Mouse (Mus musculus) cortical plate, adult 2 months (tissue): ENCODE results near the gene Eif3l.

Experiments used
- CTCF ChIP-seq: fragments of 200-500 bp; IDR thresholded peaks from 2 replicates; pipeline ENCODE4 v1.5.1; 2011; ENCODE audit warnings: mild to moderate bottlenecking, control low read depth, low read length; ENCODE audit not compliant: insufficient read depth; ENCODE audit errors: extremely low read depth
- POLR2A ChIP-seq: fragments of 200-500 bp; IDR thresholded peaks from 2 replicates; pipeline ENCODE4 v1.6.1; 2011; ENCODE audit warnings: mild to moderate bottlenecking, low read length, control low read depth; ENCODE audit not compliant: insufficient read depth; ENCODE audit errors: extremely low read depth

DNA sequence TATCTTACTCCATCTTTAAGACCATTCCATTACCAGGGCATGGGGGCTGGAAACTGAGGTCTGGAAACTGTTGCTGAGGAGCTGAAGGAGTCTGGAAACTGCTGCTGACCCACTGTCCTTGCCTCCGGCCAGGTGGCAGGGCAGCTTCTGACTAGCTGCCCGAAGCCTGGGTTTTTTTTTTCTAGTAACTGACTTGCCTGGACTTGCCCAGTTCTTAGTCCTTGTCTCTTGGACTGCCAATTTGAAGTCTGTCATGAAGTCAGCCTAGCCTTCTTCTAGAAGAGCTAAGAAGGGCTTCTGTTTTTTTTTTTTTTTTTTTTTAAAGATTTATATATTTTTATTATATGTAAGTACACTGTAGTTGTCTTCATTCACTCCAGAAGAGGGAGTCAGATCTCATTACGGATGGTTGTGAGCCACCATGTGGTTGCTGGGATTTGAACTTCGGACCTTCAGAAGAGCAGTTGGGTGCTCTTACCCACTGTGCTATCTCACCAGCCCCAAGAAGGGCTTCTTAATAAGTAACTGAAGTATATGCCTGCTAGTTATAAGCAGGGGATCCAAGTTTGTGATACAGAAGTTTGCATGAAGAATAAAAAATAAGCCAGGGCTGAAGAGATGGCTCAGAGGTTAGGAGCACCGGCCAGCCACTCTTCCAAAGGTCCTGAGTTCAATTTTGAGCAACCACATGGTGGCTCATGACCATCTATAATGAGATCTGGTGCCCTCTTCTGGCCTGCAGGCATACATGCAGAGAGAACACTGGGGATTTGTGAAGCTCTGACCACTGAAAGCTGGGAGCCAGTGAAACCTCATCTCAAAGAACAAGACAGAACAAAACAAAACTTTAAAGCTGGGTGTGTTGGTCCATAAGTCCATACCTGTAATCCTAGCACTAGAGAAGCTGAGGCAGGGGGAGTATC lies 3.6 kb upstream of the Eif3l start:
- TF ChIP-seq CTCF (peak; percentile 75), POLR2A (no peak)
